Mouse (Mus musculus) heart, postnatal 0 days (tissue): Measurements from ENCODE around the gene Epas1.

ENCODE experiments used
- CTCF ChIP-seq: IDR thresholded peaks from 2 replicates; pipeline ENCODE4 v1.5.1; 2016; ENCODE audit warnings: antibody characterized with exemption, control low read depth, low read depth
- EP300 ChIP-seq: IDR thresholded peaks from 2 replicates; pipeline ENCODE4 v1.6.1; 2016; ENCODE audit warnings: antibody characterized with exemption, low read depth

DNA sequence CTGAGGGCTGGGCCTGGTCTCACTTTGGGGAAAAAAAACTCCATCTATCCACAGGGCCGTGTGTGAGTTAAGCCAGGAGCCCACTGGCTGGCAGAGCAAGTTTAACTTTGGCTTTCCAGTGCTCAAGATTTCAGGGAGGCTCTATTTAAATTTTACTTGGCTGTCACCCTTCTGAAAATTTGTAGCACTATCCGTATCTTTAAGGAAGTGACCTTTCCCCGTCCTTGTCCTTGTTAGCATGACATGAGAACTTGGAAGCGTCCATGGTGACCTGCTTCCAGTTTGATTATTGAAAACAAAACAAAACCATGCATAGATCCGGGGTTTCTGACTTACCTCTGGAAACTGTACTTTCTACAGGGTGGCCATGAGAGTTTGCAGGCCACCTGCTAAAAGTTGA lies 17.3 kb downstream of the Epas1 start:
- no peak for TF ChIP-seq CTCF
- no peak for TF ChIP-seq EP300
